Mouse (Mus musculus) lung, postnatal 0 days (tissue): ENCODE measurements at regions not wholly inside any gene's neighbourhood (a gene's known extent, or its start where the extent isn't known, plus 50 kb on each side); places are given as distances from the start of the nearest gene placed in this dataset.

ENCODE experiments used
- CTCF ChIP-seq: IDR thresholded peaks from 2 replicates; pipeline ENCODE4 v1.5.1; 2016; ENCODE audit warnings: antibody characterized with exemption, mild to moderate bottlenecking
- EP300 ChIP-seq: IDR thresholded peaks from 2 replicates; pipeline ENCODE4 v1.6.1; 2016; ENCODE audit warnings: antibody characterized with exemption, mild to moderate bottlenecking, control low read depth

- TF ChIP-seq EP300 (no peak), CTCF (no peak)
Observed at GRCm38 (mm10) chr4:40380309-40380708, 91.7 kb upstream of the Tmem215 start.
